Mouse (Mus musculus) embryonic fibroblast, embryonic 13.5 days (primary cell): ENCODE results near the gene Tshz2. TPM values are rescaled to one million over a fixed set of nuclear protein-coding genes. Genes with fewer than 3 reads are reported as not detected.

Source experiments
- H3K27ac ChIP-seq: 2 replicates; pipeline ENCODE4 v1.5.1; 2012; ENCODE audit warnings: low read length, control low read depth, inconsistent platforms; ENCODE audit not compliant: insufficient read depth
- H3K4me1 ChIP-seq: 2 replicates; pipeline ENCODE4 v1.6.1; 2011; ENCODE audit warnings: low read length; ENCODE audit not compliant: control insufficient read depth, insufficient read depth
- H3K4me3 ChIP-seq: 2 replicates; pipeline ENCODE4 v1.5.1; 2011; ENCODE audit warnings: mild to moderate bottlenecking, control low read depth, low read length; ENCODE audit not compliant: insufficient read depth
- CTCF ChIP-seq: IDR thresholded peaks from 2 replicates; pipeline ENCODE4 v1.5.1; 2011; ENCODE audit warnings: mild to moderate bottlenecking, control low read depth, low read length, moderate library complexity, borderline replicate concordance; ENCODE audit not compliant: insufficient read depth
- POLR2A ChIP-seq: IDR thresholded peaks from 2 replicates; pipeline ENCODE4 v1.6.1; 2011; ENCODE audit warnings: low read depth, mild to moderate bottlenecking, control low read depth, low read length, moderate library complexity
- polyA plus RNA-seq: library from polyadenylated mRNA; stranded (reverse); fragments of >200 nt; gene quantifications from 2 replicates; pipeline ENCODE4 v1.2.4, GENCODE M21; 2011; ENCODE audit warnings: low read depth; ENCODE audit not compliant: missing spikeins, insufficient read length

Gene Tshz2
- polyA plus RNA-seq, 1 experiment: 10.7 TPM

GRCm38 (mm10) chr2:169730551-169730996, 97.8 kb downstream of the Tshz2 start:
- no peak overlapping the region for H3K27ac ChIP-seq
- TF ChIP-seq POLR2A (no peak), CTCF (no peak)
- no peaks in the 10 kb centered on the region for H3K4me1 ChIP-seq
- H3K4me3 ChIP-seq: no peak overlapping the region

DNA sequence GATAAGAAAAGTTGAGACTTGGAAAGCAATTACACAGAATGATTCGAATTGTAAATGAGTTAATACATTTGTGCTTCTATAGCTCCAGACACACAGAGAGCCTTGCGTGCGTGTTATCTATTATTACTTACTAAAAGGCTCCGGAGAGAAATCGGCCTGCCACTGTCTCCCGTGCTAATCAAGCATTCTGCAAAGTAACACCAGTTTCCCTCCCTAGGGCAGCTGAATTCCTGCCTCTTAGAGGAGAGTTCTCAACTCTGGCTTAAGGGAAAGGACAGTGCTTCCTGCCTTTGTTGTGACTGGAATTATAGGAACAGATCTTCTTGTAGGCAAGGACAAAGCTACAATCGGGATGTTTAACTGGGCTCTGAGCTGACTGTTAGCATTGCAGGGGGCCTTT, 101.2 kb downstream of the Tshz2 start:
- Histone ChIP-seq H3K4me1 (no peaks in the 10 kb centered on the region), H3K4me3 (no peak overlapping the region), H3K27ac (no peak overlapping the region)
- no peak for TF ChIP-seq POLR2A
- TF ChIP-seq CTCF: no peak

- Histone ChIP-seq H3K4me1 (no peaks in the 10 kb centered on the region), H3K4me3 (no peak overlapping the region), H3K27ac (no peak overlapping the region)
- no peak for TF ChIP-seq CTCF
- TF ChIP-seq POLR2A: no peak
These were observed 102.9 kb downstream of the Tshz2 start for GRCm38 (mm10) chr2:169735475-169736406.

DNA sequence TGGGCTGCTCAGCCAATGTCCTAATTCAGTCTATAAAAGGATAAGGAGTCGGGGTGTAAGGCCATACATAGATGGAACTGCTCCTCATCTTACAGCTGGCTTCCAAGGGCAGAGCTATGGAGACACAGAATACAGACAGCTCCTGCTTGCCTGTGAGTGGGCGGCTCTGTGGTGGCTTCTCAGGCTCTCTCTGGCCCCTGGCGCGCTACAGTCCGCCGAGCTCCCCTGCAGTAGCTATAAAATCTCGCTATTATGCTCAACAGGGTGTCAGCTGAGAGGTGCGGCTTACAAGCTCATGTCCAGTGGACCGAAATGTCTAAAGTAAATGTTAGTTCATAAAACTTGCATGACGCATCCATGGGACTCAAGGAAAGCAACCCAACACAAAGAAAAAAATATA, 108.2 kb downstream of the Tshz2 start:
- H3K4me3 ChIP-seq: no peak overlapping the region
- no peak overlapping the region for H3K27ac ChIP-seq
- no peaks in the 10 kb centered on the region for H3K4me1 ChIP-seq
- TF ChIP-seq POLR2A: no peak
- TF ChIP-seq CTCF: no peak

GRCm38 (mm10) chr2:169742791-169743190, 110.0 kb downstream of the Tshz2 start:
- no peak for TF ChIP-seq POLR2A
- no peak for TF ChIP-seq CTCF
- no peak overlapping the region for H3K4me3 ChIP-seq
- H3K27ac ChIP-seq: no peak overlapping the region
- no peaks in the 10 kb centered on the region for H3K4me1 ChIP-seq

- Histone ChIP-seq H3K4me1 (no peaks in the 10 kb centered on the region), H3K27ac (no peak overlapping the region), H3K4me3 (no peak overlapping the region)
- TF ChIP-seq POLR2A (no peak), CTCF (no peak)
These were observed 110.5 kb downstream of the Tshz2 start for GRCm38 (mm10) chr2:169743294-169743693.

GRCm38 (mm10) chr2:169743910-169744309, 111.1 kb downstream of the Tshz2 start:
- Histone ChIP-seq H3K4me3 (no peak overlapping the region), H3K27ac (no peak overlapping the region), H3K4me1 (no peaks in the 10 kb centered on the region)
- TF ChIP-seq CTCF (no peak), POLR2A (no peak)

DNA sequence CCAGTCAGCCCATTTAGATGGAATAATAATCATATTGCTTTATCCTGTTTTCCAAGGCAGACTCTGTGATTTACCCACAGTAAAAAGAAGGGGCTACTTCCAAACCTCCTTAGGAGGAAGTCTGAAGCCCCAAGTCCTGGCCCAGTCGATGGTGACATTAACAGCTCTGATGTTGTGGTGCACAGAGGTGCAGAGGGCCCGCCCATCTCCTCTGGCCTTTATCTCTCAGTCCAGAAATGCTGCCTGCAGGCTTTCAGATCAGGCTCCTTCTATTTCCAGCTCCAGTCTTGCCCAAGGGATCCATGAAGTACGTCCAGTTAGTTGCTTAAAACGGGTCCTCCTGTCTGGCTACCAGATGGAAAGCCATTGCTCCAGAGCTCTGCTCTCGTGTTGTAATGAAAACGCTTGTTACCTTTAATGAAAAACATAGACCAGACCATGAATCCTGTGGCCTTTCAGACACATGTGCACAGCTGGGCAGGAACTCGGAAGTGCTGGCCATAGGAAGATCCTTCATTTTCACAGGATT, 114.4 kb downstream of the Tshz2 start:
- peaks cover 4% of the 10 kb centered on the region; the same call in 1 of the 2 replicates for H3K4me1 ChIP-seq
- TF ChIP-seq CTCF (no peak), POLR2A (no peak)
- H3K27ac ChIP-seq: no peak overlapping the region
- no peak overlapping the region for H3K4me3 ChIP-seq

DNA sequence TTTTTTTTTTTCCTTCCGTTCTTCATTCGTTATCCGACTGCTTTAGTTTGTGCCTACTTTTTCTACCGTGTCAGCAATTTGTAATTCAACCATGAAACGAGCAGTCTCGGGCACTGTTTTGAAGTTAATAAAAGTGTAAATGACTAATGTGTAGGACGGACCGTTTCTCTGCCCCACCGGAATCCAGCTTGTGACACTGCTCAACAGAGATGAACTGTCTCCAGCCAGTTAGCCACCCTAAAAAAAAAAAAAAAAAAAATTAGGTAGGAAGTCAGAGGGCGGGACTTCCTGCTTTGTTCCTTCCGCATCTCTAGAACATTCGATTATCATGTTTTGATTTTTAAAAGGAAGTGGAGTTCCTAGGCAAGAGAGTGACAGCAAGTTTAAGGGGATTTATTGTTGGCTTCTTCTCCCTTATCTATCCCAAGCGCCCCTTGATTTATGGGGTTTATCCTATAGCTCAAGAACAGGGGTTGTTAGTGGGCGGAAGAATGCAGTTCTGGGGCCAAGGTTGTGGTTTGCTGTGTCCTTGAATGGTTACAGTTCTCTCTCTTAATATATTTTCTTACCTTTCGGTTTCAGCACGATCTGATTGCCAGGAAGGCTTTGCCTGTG, 116.6 kb downstream of the Tshz2 start:
- Histone ChIP-seq H3K27ac (peak overlapping the region; percentile 19; the same call in 1 of the 2 replicates), H3K4me3 (no peak overlapping the region), H3K4me1 (peaks cover 4% of the 10 kb centered on the region; the same call in 1 of the 2 replicates)
- TF ChIP-seq POLR2A (no peak), CTCF (no peak)
